Mouse (Mus musculus) kidney, adult 2 months (tissue): ENCODE measurements at regions not wholly inside any gene's neighbourhood (a gene's known extent, or its start where the extent isn't known, plus 50 kb on each side); places are given as distances from the start of the nearest gene placed in this dataset.

ENCODE experiments used
- CTCF ChIP-seq: fragments of 200-500 bp; conservative IDR thresholded peaks from 2 replicates; pipeline ENCODE4 v1.5.1; 2011; ENCODE audit warnings: low read depth, mild to moderate bottlenecking, control low read depth, low read length, moderate library complexity, mixed read lengths; ENCODE audit not compliant: insufficient read depth, insufficient read length
- POLR2A ChIP-seq: fragments of 200-500 bp; IDR thresholded peaks from one replicate; pipeline ENCODE4 v1.6.1; 2011; ENCODE audit warnings: low read depth, low read length, control low read depth

- TF ChIP-seq CTCF, result no peak
- TF ChIP-seq POLR2A, result no peak
These were observed 716.2 kb upstream of the Impad1 start for GRCm38 (mm10) chr4:5509398-5509797.
